Mouse (Mus musculus): ENCODE measurements around the gene 4930432M17Rik. TPM values are rescaled to one million over a fixed set of nuclear protein-coding genes. Genes with fewer than 3 reads are reported as not detected.

Gene 4930432M17Rik
- polyA plus RNA-seq, 1 experiment from 2014 or later = not detected

DNA sequence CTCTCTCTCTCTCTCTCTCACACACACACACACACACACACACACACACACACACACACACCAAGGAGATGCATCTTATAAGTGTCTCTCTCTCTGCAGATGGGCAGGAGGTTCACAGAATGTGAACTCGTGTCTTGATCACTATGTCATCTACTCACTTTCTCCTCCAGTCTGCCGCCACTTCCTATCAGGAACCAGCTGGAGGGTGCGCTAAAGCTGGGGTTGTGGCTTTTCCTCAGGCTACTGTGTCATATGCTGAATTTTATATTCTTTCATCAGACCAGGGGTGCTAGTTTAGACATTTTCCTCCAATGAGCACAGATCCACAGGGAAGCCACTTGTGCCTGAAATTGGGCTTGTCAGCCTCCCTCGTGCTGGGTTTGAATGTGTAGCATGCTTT lies 59.1 kb downstream of the 4930432M17Rik start:
- no peak overlapping the region for H3K4me2 ChIP-seq
- no peak overlapping the region for H3K4me3 ChIP-seq
- no peak overlapping the region for H3K27ac ChIP-seq (replicated peaks)
- peaks cover 6% of the 10 kb centered on the region for H3K4me1 ChIP-seq (replicated peaks)
- 83% methylated on average over 4 of the region's 4 CpGs for WGBS
- ATAC-seq (ENCODE audit: low FRiP score, low read depth) = no peak
- no peaks in the 10 kb centered on the region for H3K27me3 ChIP-seq
- H3K36me3 ChIP-seq = peaks cover 18% of the 10 kb centered on the region
- no peaks in the 10 kb centered on the region for H3K9me3 ChIP-seq
- H3K9ac ChIP-seq = no peak overlapping the region

Other genes with a start within 250 kb of the 4930432M17Rik start
- gene Cnn3, start 244.3 kb upstream of the 4930432M17Rik start, polyA plus RNA-seq (2015; fragmentation: Nextera tagmentation; extraction: Ambion mirVana) = 423 and 447 TPM in 2 replicates
- 1.0 and 1.2 TPM in 2 replicates for gene Slc44a3, start 138.4 kb upstream of the 4930432M17Rik start, polyA plus RNA-seq (2015; fragmentation: Nextera tagmentation; extraction: Ambion mirVana)
- 8.2 and 8.4 TPM in 2 replicates for gene F3, start 52.8 kb downstream of the 4930432M17Rik start, polyA plus RNA-seq (2015; fragmentation: Nextera tagmentation; extraction: Ambion mirVana)
- 71.3 and 75.7 TPM in 2 replicates for gene Abcd3, start 144.5 kb downstream of the 4930432M17Rik start, polyA plus RNA-seq (2015; fragmentation: Nextera tagmentation; extraction: Ambion mirVana)